Comparison of ENCODE assay signal across 9 mouse cellular contexts in genomic region chr9:119978811-119979441, GRCm38 (mm10). TPM values are rescaled to one million over a fixed set of nuclear protein-coding genes. Genes with fewer than 3 reads are reported as not detected.
DNase-seq lines count a peak whose midpoint lies in the region; ATAC-seq and TF ChIP-seq lines count a peak whose summit lies in the region.
"Had no signal": no experiment of that assay in that cellular context is flagged by ENCODE, and none has a peak within 500 bp of the region (broad histone marks: within the 10 kb centered on the region; RNA-seq: fewer than 3 reads in every experiment).

No protein-coding gene starts in this region.

- H3K9ac ChIP-seq in kidney, postnatal 0 days (ENCODE audit: low read depth, low read length): no peak overlapping the region
- H3K9ac ChIP-seq in liver, embryonic 15.5 days: no peak overlapping the region

- no peaks in the 10 kb centered on the region for H3K27me3 ChIP-seq in kidney, postnatal 0 days (ENCODE audit: insufficient read depth, low read length)
- H3K27me3 ChIP-seq in liver, embryonic 15.5 days: peaks cover 25% of the 10 kb centered on the region

- peaks cover 6% of the 10 kb centered on the region; the same call in 1 of the 2 replicates for H3K36me3 ChIP-seq in kidney, postnatal 0 days (ENCODE audit: insufficient read depth, low read length)
- H3K36me3 ChIP-seq in liver, embryonic 15.5 days (replicated peaks): peaks cover 12% of the 10 kb centered on the region

- peaks cover 58% of the 10 kb centered on the region for H3K4me1 ChIP-seq in kidney, postnatal 0 days (replicated peaks; ENCODE audit: insufficient read depth, low read length)
- H3K4me1 ChIP-seq in liver, embryonic 15.5 days (replicated peaks): peaks cover 73% of the 10 kb centered on the region

- DNase-seq in CD4-positive, CD25-positive, alpha-beta regulatory T cell, adult 2 months (ENCODE audit: low read depth, low spot score): peak; percentile 35
- no peak for DNase-seq in kidney, postnatal 0 days (ENCODE audit: low spot score)
- no peak for DNase-seq in kidney, adult 8-10 months
- DNase-seq in cerebellum, adult 9-10 months: peak; percentile 59
- no peak for DNase-seq in adrenal gland, adult 18-20 months (ENCODE audit: low spot score in 2 of 2)
- DNase-seq in kidney, postnatal 36 days: no peak

- WGBS in kidney, postnatal 0 days: 69% methylated on average over 6 of the region's 6 CpGs
- 55% methylated on average over 6 of the region's 6 CpGs for WGBS in liver, embryonic 15.5 days (ENCODE audit: insufficient replicate concordance)

- 0 out of 2 replicates have a peak overlapping the region, but pooled peaks have one; percentile 66 for H3K27ac ChIP-seq in kidney, postnatal 0 days
- peak overlapping the region; percentile 48; the same call in 1 of the 2 replicates for H3K27ac ChIP-seq in liver, embryonic 15.5 days (replicated peaks)

- no peak overlapping the region for H3K4me3 ChIP-seq in kidney, postnatal 0 days (replicated peaks; ENCODE audit: low read depth, low read length)
- H3K4me3 ChIP-seq in liver, embryonic 15.5 days (replicated peaks): no peak overlapping the region

- no peak overlapping the region for H3K4me2 ChIP-seq in kidney, postnatal 0 days (ENCODE audit: low read length)
- peak overlapping the region; percentile 44 for H3K4me2 ChIP-seq in liver, embryonic 15.5 days

- ATAC-seq in CD4-positive, CD25-positive, alpha-beta regulatory T cell, adult 4 months: no peak
- ATAC-seq in kidney, postnatal 0 days (replicated peaks; ENCODE audit: low FRiP score, low read depth): no peak
- ATAC-seq in liver, embryonic 15.5 days (ENCODE audit: insufficient read depth): no peak

- H3K9me3 ChIP-seq in kidney, postnatal 0 days (replicated peaks; ENCODE audit: low read length): no peaks in the 10 kb centered on the region
- no peaks in the 10 kb centered on the region for H3K9me3 ChIP-seq in liver, embryonic 15.5 days (replicated peaks)

- TF ChIP-seq CTCF in kidney, postnatal 0 days (IDR thresholded peaks at IDR 0.05; ENCODE audit: low read depth): no peak

RNA-seq across cellular contexts. Expression of gene Csrnp1, which starts 5.5 kb away (rescaled TPM):
- 10 to 100 TPM; 22.7 to 89.4 TPM for polyA plus RNA-seq in CD4-positive, CD25-positive, alpha-beta regulatory T cell, adult 4 months (2017; shearing (Covaris generic))
- polyA plus RNA-seq in kidney, postnatal 0 days (2015; fragmentation: Nextera tagmentation; extraction: Ambion mirVana): 4.8 and 7.8 TPM in 2 replicates
- 2.0 and 2.8 TPM in 2 replicates for polyA plus RNA-seq in liver, embryonic 15.5 days (2015; fragmentation: Nextera tagmentation; extraction: Ambion mirVana)
- total RNA-seq in adrenal gland, adult 18-20 months (2021): 10 to 100 TPM; 13.8 to 19.3 TPM

RNA-seq across cellular contexts. Expression of gene Ttc21a, which starts 41.5 kb away (rescaled TPM):
- polyA plus RNA-seq in CD4-positive, CD25-positive, alpha-beta regulatory T cell, adult 4 months (2017; shearing (Covaris generic)): under 1 TPM in 1 of 2 experiments, not detected in 1; 0.15 TPM
- polyA plus RNA-seq in kidney, postnatal 0 days (2015; fragmentation: Nextera tagmentation; extraction: Ambion mirVana): 0.03 and 0.06 TPM in 2 replicates
- 0.14 and 0.22 TPM in 2 replicates for polyA plus RNA-seq in liver, embryonic 15.5 days (2015; fragmentation: Nextera tagmentation; extraction: Ambion mirVana)
- under 1 TPM in 1 of 2 experiments, not detected in 1; 0.43 TPM for total RNA-seq in adrenal gland, adult 18-20 months (2021)

RNA-seq across cellular contexts. Expression of gene Gorasp1, which starts 41.6 kb away (rescaled TPM):
- polyA plus RNA-seq in CD4-positive, CD25-positive, alpha-beta regulatory T cell, adult 4 months (2017; shearing (Covaris generic)): 1 to 10 TPM; 3.6 to 7.5 TPM
- 18.3 and 19.1 TPM in 2 replicates for polyA plus RNA-seq in kidney, postnatal 0 days (2015; fragmentation: Nextera tagmentation; extraction: Ambion mirVana)
- 9.9 and 11.4 TPM in 2 replicates for polyA plus RNA-seq in liver, embryonic 15.5 days (2015; fragmentation: Nextera tagmentation; extraction: Ambion mirVana)
- 10 to 100 TPM; 20.7 to 23.0 TPM for total RNA-seq in adrenal gland, adult 18-20 months (2021)

RNA-seq across cellular contexts. Expression of gene Xirp1, which starts 44.5 kb away (rescaled TPM):
- not detected for polyA plus RNA-seq in CD4-positive, CD25-positive, alpha-beta regulatory T cell, adult 4 months (2017; shearing (Covaris generic))
- polyA plus RNA-seq in kidney, postnatal 0 days (2015; fragmentation: Nextera tagmentation; extraction: Ambion mirVana): 0.04 and 0.16 TPM in 2 replicates
- 0.17 and 0.43 TPM in 2 replicates for polyA plus RNA-seq in liver, embryonic 15.5 days (2015; fragmentation: Nextera tagmentation; extraction: Ambion mirVana)
- total RNA-seq in adrenal gland, adult 18-20 months (2021): under 1 TPM in 1 of 2 experiments, not detected in 1; 0.80 TPM
- polyA plus RNA-seq: intestine, embryonic 14.5 days had no signal

Comparison
In these comparisons a context has a peak if more than half of its experiments do, and no peak if none do; other contexts are left out.
1. DNase-seq: peak in CD4-positive, CD25-positive, alpha-beta regulatory T cell, adult 2 months (single experiment) and cerebellum, adult 9-10 months (single experiment); none in kidney, postnatal 0 days (single experiment), kidney, adult 8-10 months (0 of 2), adrenal gland, adult 18-20 months (0 of 2) and kidney, postnatal 36 days (0 of 2).